Mouse (Mus musculus) induced T-regulatory cell, adult 2 months (primary cell): ENCODE measurements around the gene Zfp746.

Source experiments
- DNase-seq: peaks from one replicate; pipeline ENCODE4 v3.0.0-alpha.2; 2012; ENCODE audit warnings: low read depth

Zfp746 gene

GRCm38 (mm10) chr6:48086471-48086878, at the start of gene Zfp746:
TSS of gene Zfp746 (minus strand) at chr6:48086593.
- peak; percentile 93 for DNase-seq

- peak; percentile 55 for DNase-seq
Observed at GRCm38 (mm10) chr6:48121092-48121491, 34.7 kb upstream of the Zfp746 start.

- no peak for DNase-seq
Observed at GRCm38 (mm10) chr6:48116036-48116435, 29.6 kb upstream of the Zfp746 start.

GRCm38 (mm10) chr6:48086957-48087715, 743 bp upstream of the Zfp746 start:
- peak; percentile 66 for DNase-seq

- DNase-seq = peak; percentile 81
Observed at GRCm38 (mm10) chr6:48085521-48086404, 630 bp downstream of the Zfp746 start.

GRCm38 (mm10) chr6:48083733-48084191, 2.6 kb downstream of the Zfp746 start:
- peak; percentile 78 for DNase-seq

GRCm38 (mm10) chr6:48081952-48082351, 4.4 kb downstream of the Zfp746 start:
- no peak for DNase-seq

- DNase-seq = no peak
Observed at GRCm38 (mm10) chr6:48081021-48081420, 5.4 kb downstream of the Zfp746 start.

GRCm38 (mm10) chr6:48073316-48073715, 13.1 kb downstream of the Zfp746 start:
- DNase-seq = peak; percentile 14

GRCm38 (mm10) chr6:48067492-48067891, 18.9 kb downstream of the Zfp746 start:
- no peak for DNase-seq

- DNase-seq = no peak
Observed at GRCm38 (mm10) chr6:48065587-48066075, 20.8 kb downstream of the Zfp746 start.

- no peak for DNase-seq
Observed at GRCm38 (mm10) chr6:48064451-48064850, 21.9 kb downstream of the Zfp746 start.

GRCm38 (mm10) chr6:48063940-48064339, 22.5 kb downstream of the Zfp746 start:
- DNase-seq = no peak

GRCm38 (mm10) chr6:48060895-48061294, 25.5 kb downstream of the Zfp746 start:
- DNase-seq = no peak

- no peak for DNase-seq
Observed at GRCm38 (mm10) chr6:48060421-48060820, 26.0 kb downstream of the Zfp746 start.

- no peak for DNase-seq
Observed at GRCm38 (mm10) chr6:48052136-48052535, 34.3 kb downstream of the Zfp746 start.

- no peak for DNase-seq
Observed at GRCm38 (mm10) chr6:48051666-48052065, 34.7 kb downstream of the Zfp746 start.

- peak; percentile 31 for DNase-seq
Observed at GRCm38 (mm10) chr6:48049273-48050065, 36.9 kb downstream of the Zfp746 start.

- DNase-seq = peak; percentile 88
Observed at GRCm38 (mm10) chr6:48048426-48049272, 37.7 kb downstream of the Zfp746 start, which contains the start of gene Zfp777. TSS of gene Zfp777 (minus strand) at chr6:48048911.

- peak; percentile 40 for DNase-seq
Observed at GRCm38 (mm10) chr6:48047450-48048351, 38.7 kb downstream of the Zfp746 start.
